Mouse (Mus musculus): ENCODE results near the gene Sorcs3. TPM values are rescaled to one million over a fixed set of nuclear protein-coding genes. Genes with fewer than 3 reads are reported as not detected.

Gene Sorcs3
- polyA plus RNA-seq, 1 experiment, result not detected

DNA sequence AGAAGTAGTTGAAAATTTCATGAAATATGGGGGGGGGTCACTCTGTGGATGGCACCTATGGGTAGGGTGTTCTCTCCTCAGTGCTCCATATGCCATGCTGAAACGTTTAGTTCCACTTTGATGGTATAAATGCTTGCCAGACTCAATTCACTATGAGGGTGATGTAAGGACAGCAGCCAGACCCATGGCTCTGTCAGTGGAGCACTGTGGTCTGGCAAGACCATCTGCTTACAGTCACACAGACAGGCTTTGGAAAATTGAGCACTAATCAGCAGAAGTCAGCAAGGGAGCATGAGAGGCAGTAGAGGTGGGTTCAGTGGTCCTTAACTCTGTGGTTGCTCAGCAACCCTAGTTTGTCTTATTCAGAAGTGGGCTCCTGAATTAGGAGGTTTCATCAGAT, 411.1 kb downstream of the Sorcs3 start:
- Histone ChIP-seq H3K4me2 (ENCODE audit: low read depth) (no peak overlapping the region), H3K27me3 (ENCODE audit: control insufficient read depth, insufficient read depth, insufficient read length) (no peaks in the 10 kb centered on the region), H3ac (ENCODE audit: control insufficient read depth, insufficient read length) (no peak overlapping the region), H3K36me3 (ENCODE audit: control insufficient read depth, insufficient read depth) (no peaks in the 10 kb centered on the region), H3K4me3 (no peak overlapping the region), H3K79me2 (ENCODE audit: control insufficient read depth, insufficient read depth) (no peaks in the 10 kb centered on the region)
- no peak for TF ChIP-seq POLR2AphosphoS2 (IDR thresholded peaks at IDR 0.05; ENCODE audit: insufficient read length, low read depth)
- no peak for TF ChIP-seq SRF (IDR thresholded peaks at IDR 0.05; ENCODE audit: control insufficient read depth, insufficient read length, low read depth)
- no peak for TF ChIP-seq TCF3 (IDR thresholded peaks at IDR 0.05; ENCODE audit: insufficient read length, low read depth)
- TF ChIP-seq TCF12 (IDR thresholded peaks at IDR 0.05; ENCODE audit: insufficient read depth, poor library complexity, severe bottlenecking), result no peak
- TF ChIP-seq E2F4 (IDR thresholded peaks at IDR 0.05; ENCODE audit: insufficient read depth), result no peak
- TF ChIP-seq POLR2A (IDR thresholded peaks at IDR 0.05; ENCODE audit: insufficient read length, low read depth), result no peak
- no peak for TF ChIP-seq REST (IDR thresholded peaks at IDR 0.05; ENCODE audit: insufficient read depth, insufficient read length)
- TF ChIP-seq MYOG (IDR thresholded peaks at IDR 0.05; ENCODE audit: control insufficient read depth in 1 of 3, insufficient read depth in 1 of 3, insufficient read length in 2 of 3, low read depth in 2 of 3), result no peak
- TF ChIP-seq CEBPB (IDR thresholded peaks at IDR 0.05; ENCODE audit: insufficient read depth, poor library complexity, severe bottlenecking), result no peak
- TF ChIP-seq USF1 (IDR thresholded peaks at IDR 0.05; ENCODE audit: low read depth), result no peak
- no peak for TF ChIP-seq MYOD1 (IDR thresholded peaks at IDR 0.05; ENCODE audit: control insufficient read depth in 1 of 3, insufficient read length in 2 of 3, low read depth in 2 of 3)
- TF ChIP-seq MAX (IDR thresholded peaks at IDR 0.05; ENCODE audit: low read depth), result no peak

- no peaks in the 10 kb centered on the region for H3K79me2 ChIP-seq (ENCODE audit: control insufficient read depth, insufficient read depth)
- no peak for TF ChIP-seq USF1 (IDR thresholded peaks at IDR 0.05; ENCODE audit: low read depth)
- no peak for TF ChIP-seq SRF (IDR thresholded peaks at IDR 0.05; ENCODE audit: control insufficient read depth, insufficient read length, low read depth)
- TF ChIP-seq POLR2A (IDR thresholded peaks at IDR 0.05; ENCODE audit: insufficient read length, low read depth), result no peak
- TF ChIP-seq TCF3 (IDR thresholded peaks at IDR 0.05; ENCODE audit: insufficient read length, low read depth), result no peak
- TF ChIP-seq REST (IDR thresholded peaks at IDR 0.05; ENCODE audit: insufficient read depth, insufficient read length), result no peak
- no peak for TF ChIP-seq CEBPB (IDR thresholded peaks at IDR 0.05; ENCODE audit: insufficient read depth, poor library complexity, severe bottlenecking)
- no peak for TF ChIP-seq E2F4 (IDR thresholded peaks at IDR 0.05; ENCODE audit: insufficient read depth)
- no peak for TF ChIP-seq MAX (IDR thresholded peaks at IDR 0.05; ENCODE audit: low read depth)
- no peak for TF ChIP-seq POLR2AphosphoS2 (IDR thresholded peaks at IDR 0.05; ENCODE audit: insufficient read length, low read depth)
- no peak for TF ChIP-seq TCF12 (IDR thresholded peaks at IDR 0.05; ENCODE audit: insufficient read depth, poor library complexity, severe bottlenecking)
- TF ChIP-seq MYOG (IDR thresholded peaks at IDR 0.05; ENCODE audit: control insufficient read depth in 1 of 3, insufficient read depth in 1 of 3, insufficient read length in 2 of 3, low read depth in 2 of 3), result no peak
- TF ChIP-seq MYOD1 (IDR thresholded peaks at IDR 0.05; ENCODE audit: control insufficient read depth in 1 of 3, insufficient read length in 2 of 3, low read depth in 2 of 3), result no peak
These were observed 425.0 kb downstream of the Sorcs3 start for GRCm38 (mm10) chr19:48630671-48631327.

GRCm38 (mm10) chr19:48642566-48642965, 436.7 kb downstream of the Sorcs3 start:
- Histone ChIP-seq H3K27me3 (ENCODE audit: control insufficient read depth, insufficient read depth, insufficient read length) (no peaks in the 10 kb centered on the region), H3K36me3 (ENCODE audit: control insufficient read depth, insufficient read depth) (no peaks in the 10 kb centered on the region), H3ac (ENCODE audit: control insufficient read depth, insufficient read length) (no peak overlapping the region), H3K4me2 (ENCODE audit: low read depth) (no peak overlapping the region), H3K4me3 (no peak overlapping the region), H3K79me2 (ENCODE audit: control insufficient read depth, insufficient read depth) (no peaks in the 10 kb centered on the region)
- TF ChIP-seq MAX (IDR thresholded peaks at IDR 0.05; ENCODE audit: low read depth) (no peak), TCF3 (IDR thresholded peaks at IDR 0.05; ENCODE audit: insufficient read length, low read depth) (no peak), REST (IDR thresholded peaks at IDR 0.05; ENCODE audit: insufficient read depth, insufficient read length) (no peak), E2F4 (IDR thresholded peaks at IDR 0.05; ENCODE audit: insufficient read depth) (no peak), POLR2A (IDR thresholded peaks at IDR 0.05; ENCODE audit: insufficient read length, low read depth) (no peak), SRF (IDR thresholded peaks at IDR 0.05; ENCODE audit: control insufficient read depth, insufficient read length, low read depth) (no peak), CEBPB (IDR thresholded peaks at IDR 0.05; ENCODE audit: insufficient read depth, poor library complexity, severe bottlenecking) (no peak)

More at GRCm38 (mm10) chr19:48630671-48631327, 425.0 kb downstream of the Sorcs3 start:
- no peak overlapping the region for H3K4me3 ChIP-seq
- no peak overlapping the region for H3K4me2 ChIP-seq (ENCODE audit: low read depth)
- no peak overlapping the region for H3ac ChIP-seq (ENCODE audit: control insufficient read depth, insufficient read length)
- no peaks in the 10 kb centered on the region for H3K27me3 ChIP-seq (ENCODE audit: control insufficient read depth, insufficient read depth, insufficient read length)
- no peaks in the 10 kb centered on the region for H3K36me3 ChIP-seq (ENCODE audit: control insufficient read depth, insufficient read depth)

DNA sequence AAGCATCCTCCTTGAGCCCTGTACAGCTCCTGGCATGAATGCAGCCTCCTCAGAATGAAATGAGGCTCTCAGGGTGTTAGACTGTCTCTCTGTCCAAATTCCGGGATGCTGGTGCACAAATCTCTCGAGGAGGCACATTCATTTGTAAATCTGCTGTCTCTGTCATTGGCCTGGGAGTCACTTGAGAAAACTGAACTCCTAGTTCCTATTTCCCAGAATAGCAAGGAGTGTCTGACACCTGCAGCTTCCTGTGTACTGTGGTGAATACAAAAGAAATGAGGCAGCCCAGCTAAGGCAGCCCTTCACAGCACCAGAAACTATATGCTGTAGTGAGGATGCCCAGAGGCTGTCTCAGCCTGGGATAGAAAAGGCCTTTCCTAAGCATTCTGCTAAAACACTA, 444.1 kb downstream of the Sorcs3 start:
- H3ac ChIP-seq (ENCODE audit: control insufficient read depth, insufficient read length), result no peak overlapping the region
- H3K79me2 ChIP-seq (ENCODE audit: control insufficient read depth, insufficient read depth), result no peaks in the 10 kb centered on the region
- no peak overlapping the region for H3K4me2 ChIP-seq (ENCODE audit: low read depth)
- no peaks in the 10 kb centered on the region for H3K36me3 ChIP-seq (ENCODE audit: control insufficient read depth, insufficient read depth)
- H3K27me3 ChIP-seq (ENCODE audit: control insufficient read depth, insufficient read depth, insufficient read length), result no peaks in the 10 kb centered on the region
- no peak overlapping the region for H3K4me3 ChIP-seq
- TF ChIP-seq MYOG (IDR thresholded peaks at IDR 0.05; ENCODE audit: control insufficient read depth in 1 of 3, insufficient read depth in 1 of 3, insufficient read length in 2 of 3, low read depth in 2 of 3), result no peak
- no peak for TF ChIP-seq MYOD1 (IDR thresholded peaks at IDR 0.05; ENCODE audit: control insufficient read depth in 1 of 3, insufficient read length in 2 of 3, low read depth in 2 of 3)
- no peak for TF ChIP-seq E2F4 (IDR thresholded peaks at IDR 0.05; ENCODE audit: insufficient read depth)
- no peak for TF ChIP-seq TCF12 (IDR thresholded peaks at IDR 0.05; ENCODE audit: insufficient read depth, poor library complexity, severe bottlenecking)
- TF ChIP-seq REST (IDR thresholded peaks at IDR 0.05; ENCODE audit: insufficient read depth, insufficient read length), result no peak
- no peak for TF ChIP-seq SRF (IDR thresholded peaks at IDR 0.05; ENCODE audit: control insufficient read depth, insufficient read length, low read depth)
- TF ChIP-seq TCF3 (IDR thresholded peaks at IDR 0.05; ENCODE audit: insufficient read length, low read depth), result no peak
- no peak for TF ChIP-seq CEBPB (IDR thresholded peaks at IDR 0.05; ENCODE audit: insufficient read depth, poor library complexity, severe bottlenecking)
- TF ChIP-seq POLR2AphosphoS2 (IDR thresholded peaks at IDR 0.05; ENCODE audit: insufficient read length, low read depth), result no peak
- TF ChIP-seq POLR2A (IDR thresholded peaks at IDR 0.05; ENCODE audit: insufficient read length, low read depth), result no peak
